Mouse (Mus musculus): ENCODE measurements around the gene Tas2r143. TPM values are rescaled to one million over a fixed set of nuclear protein-coding genes. Genes with fewer than 3 reads are reported as not detected.
A peak's percentile ranks its signal among the peaks of the same experiment; 100 is the strongest.

Gene Tas2r143
- polyA plus RNA-seq, 1 experiment from 2014 or later = not detected

DNA sequence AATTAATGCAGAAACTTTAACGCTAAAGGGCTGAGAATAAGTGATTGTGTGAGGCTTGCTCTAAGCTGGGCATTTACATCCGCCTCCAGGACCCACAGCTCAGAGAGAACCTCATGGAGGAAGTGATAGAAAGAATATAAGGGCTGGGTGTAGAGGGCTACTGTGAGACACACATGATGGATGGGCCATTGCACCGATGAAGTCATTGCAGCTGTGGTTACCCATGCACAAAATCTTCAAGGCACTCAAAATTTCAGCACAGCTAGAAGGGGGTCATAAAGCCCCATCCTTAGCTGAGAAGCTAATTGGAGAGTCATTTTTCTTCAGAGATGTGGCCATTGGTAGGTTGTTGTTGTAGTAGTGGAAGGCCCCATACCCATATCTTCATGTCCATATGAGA, 1.8 kb upstream of the Tas2r143 start:
- WGBS = 82% methylated on average over 3 of the region's 3 CpGs
- no peak for ATAC-seq (ENCODE audit: insufficient number of reproducible peaks, insufficient read depth, low FRiP score, low read depth)
- Histone ChIP-seq H3K4me2 (replicated peaks; ENCODE audit: low read depth, low read length) (no peak overlapping the region), H3K27ac (ENCODE audit: low read length) (no peak overlapping the region), H3K4me1 (ENCODE audit: control insufficient read depth, insufficient read depth, low read length) (peaks cover 8% of the 10 kb centered on the region; the same call in 1 of the 2 replicates), H3K4me3 (ENCODE audit: low read depth, low read length) (no peak overlapping the region), H3K9me3 (ENCODE audit: control insufficient read depth, low read depth, low read length) (no peaks in the 10 kb centered on the region), H3K9ac (replicated peaks; ENCODE audit: low read depth, low read length) (no peak overlapping the region), H3K27me3 (ENCODE audit: control insufficient read depth, insufficient read depth, low read length) (no peaks in the 10 kb centered on the region), H3K36me3 (ENCODE audit: control insufficient read depth, insufficient read depth, low read length) (no peaks in the 10 kb centered on the region)

GRCm38 (mm10) chr6:42398998-42399397, 1.0 kb upstream of the Tas2r143 start:
- Histone ChIP-seq H3K9me3 (ENCODE audit: control insufficient read depth, low read depth, low read length) (no peaks in the 10 kb centered on the region), H3K27me3 (ENCODE audit: control insufficient read depth, insufficient read depth, low read length) (no peaks in the 10 kb centered on the region), H3K4me3 (ENCODE audit: low read depth, low read length) (no peak overlapping the region), H3K4me1 (ENCODE audit: control insufficient read depth, insufficient read depth, low read length) (peaks cover 8% of the 10 kb centered on the region; the same call in 1 of the 2 replicates), H3K27ac (ENCODE audit: low read length) (no peak overlapping the region), H3K36me3 (ENCODE audit: control insufficient read depth, insufficient read depth, low read length) (no peaks in the 10 kb centered on the region), H3K4me2 (replicated peaks; ENCODE audit: low read depth, low read length) (no peak overlapping the region), H3K9ac (replicated peaks; ENCODE audit: low read depth, low read length) (no peak overlapping the region)
- 97% methylated on average over 1 of the region's 1 CpGs for WGBS
- no peak for ATAC-seq (ENCODE audit: insufficient number of reproducible peaks, insufficient read depth, low FRiP score, low read depth)

- no peaks in the 10 kb centered on the region for H3K36me3 ChIP-seq (ENCODE audit: control insufficient read depth, insufficient read depth, low read length)
- WGBS = 69% methylated on average over 2 of the region's 2 CpGs
- ATAC-seq (ENCODE audit: insufficient number of reproducible peaks, insufficient read depth, low FRiP score, low read depth) = no peak
Measured at GRCm38 (mm10) chr6:42405134-42405533, 5.1 kb downstream of the Tas2r143 start, which contains the start of gene Tas2r135. Gene Tas2r135 (plus strand): TSS chr6:42405434.

GRCm38 (mm10) chr6:42419443-42419842, 19.4 kb downstream of the Tas2r143 start:
- Histone ChIP-seq H3K27ac (ENCODE audit: low read length) (no peak overlapping the region), H3K27me3 (ENCODE audit: control insufficient read depth, insufficient read depth, low read length) (no peaks in the 10 kb centered on the region), H3K4me3 (ENCODE audit: low read depth, low read length) (no peak overlapping the region), H3K4me2 (replicated peaks; ENCODE audit: low read depth, low read length) (no peak overlapping the region), H3K4me1 (ENCODE audit: control insufficient read depth, insufficient read depth, low read length) (no peaks in the 10 kb centered on the region), H3K36me3 (ENCODE audit: control insufficient read depth, insufficient read depth, low read length) (no peaks in the 10 kb centered on the region), H3K9me3 (ENCODE audit: control insufficient read depth, low read depth, low read length) (no peaks in the 10 kb centered on the region), H3K9ac (replicated peaks; ENCODE audit: low read depth, low read length) (no peak overlapping the region)
- no peak for ATAC-seq (ENCODE audit: insufficient number of reproducible peaks, insufficient read depth, low FRiP score, low read depth)
- WGBS = 80% methylated on average over 2 of the region's 2 CpGs

More at GRCm38 (mm10) chr6:42405134-42405533, 5.1 kb downstream of the Tas2r143 start, which contains the start of gene Tas2r135:
- Histone ChIP-seq H3K4me1 (ENCODE audit: control insufficient read depth, insufficient read depth, low read length) (no peaks in the 10 kb centered on the region), H3K27me3 (ENCODE audit: control insufficient read depth, insufficient read depth, low read length) (no peaks in the 10 kb centered on the region), H3K4me3 (ENCODE audit: low read depth, low read length) (no peak within 1 kb of the TSS), H3K9ac (replicated peaks; ENCODE audit: low read depth, low read length) (no peak within 1 kb of the TSS), H3K27ac (ENCODE audit: low read length) (no peak within 1 kb of the TSS), H3K9me3 (ENCODE audit: control insufficient read depth, low read depth, low read length) (no peaks in the 10 kb centered on the region), H3K4me2 (replicated peaks; ENCODE audit: low read depth, low read length) (no peak within 1 kb of the TSS)

- no peak for ATAC-seq (ENCODE audit: insufficient number of reproducible peaks, insufficient read depth, low FRiP score, low read depth)
- H3K4me2 ChIP-seq (replicated peaks; ENCODE audit: low read depth, low read length) = no peak overlapping the region
- H3K36me3 ChIP-seq (ENCODE audit: control insufficient read depth, insufficient read depth, low read length) = no peaks in the 10 kb centered on the region
- no peak overlapping the region for H3K4me3 ChIP-seq (ENCODE audit: low read depth, low read length)
- no peaks in the 10 kb centered on the region for H3K4me1 ChIP-seq (ENCODE audit: control insufficient read depth, insufficient read depth, low read length)
- H3K27me3 ChIP-seq (ENCODE audit: control insufficient read depth, insufficient read depth, low read length) = no peaks in the 10 kb centered on the region
- WGBS = 82% methylated on average over 2 of the region's 2 CpGs
- H3K9ac ChIP-seq (replicated peaks; ENCODE audit: low read depth, low read length) = no peak overlapping the region
- no peak overlapping the region for H3K27ac ChIP-seq (ENCODE audit: low read length)
- H3K9me3 ChIP-seq (ENCODE audit: control insufficient read depth, low read depth, low read length) = no peaks in the 10 kb centered on the region
Measured at GRCm38 (mm10) chr6:42421439-42421838, 21.4 kb downstream of the Tas2r143 start.

DNA sequence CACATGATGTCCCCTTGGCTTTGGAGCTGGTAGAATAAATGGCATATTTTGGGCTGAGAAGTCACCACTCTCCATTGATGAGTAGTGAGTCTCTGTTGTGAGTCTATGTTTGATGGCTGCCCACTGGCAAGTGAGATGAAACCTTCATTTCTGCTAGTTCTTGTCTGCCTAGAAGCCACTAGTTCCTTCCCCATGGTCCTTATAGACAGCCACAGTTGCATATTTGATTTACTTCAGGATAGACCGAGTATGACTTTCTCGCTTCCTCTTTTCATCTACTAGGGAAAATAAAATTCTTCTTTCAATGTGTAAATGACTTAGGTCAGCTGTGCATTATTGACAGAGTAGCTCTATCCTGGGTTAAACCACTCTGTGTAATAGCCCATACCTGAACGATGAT, 24.4 kb downstream of the Tas2r143 start:
- Histone ChIP-seq H3K36me3 (ENCODE audit: control insufficient read depth, insufficient read depth, low read length) (no peaks in the 10 kb centered on the region), H3K4me1 (ENCODE audit: control insufficient read depth, insufficient read depth, low read length) (no peaks in the 10 kb centered on the region), H3K4me2 (replicated peaks; ENCODE audit: low read depth, low read length) (no peak overlapping the region), H3K9me3 (ENCODE audit: control insufficient read depth, low read depth, low read length) (no peaks in the 10 kb centered on the region), H3K4me3 (ENCODE audit: low read depth, low read length) (no peak overlapping the region), H3K27me3 (ENCODE audit: control insufficient read depth, insufficient read depth, low read length) (no peaks in the 10 kb centered on the region), H3K27ac (ENCODE audit: low read length) (no peak overlapping the region), H3K9ac (replicated peaks; ENCODE audit: low read depth, low read length) (no peak overlapping the region)
- 85% methylated on average over 3 of the region's 3 CpGs for WGBS
- ATAC-seq (ENCODE audit: insufficient number of reproducible peaks, insufficient read depth, low FRiP score, low read depth) = no peak

DNA sequence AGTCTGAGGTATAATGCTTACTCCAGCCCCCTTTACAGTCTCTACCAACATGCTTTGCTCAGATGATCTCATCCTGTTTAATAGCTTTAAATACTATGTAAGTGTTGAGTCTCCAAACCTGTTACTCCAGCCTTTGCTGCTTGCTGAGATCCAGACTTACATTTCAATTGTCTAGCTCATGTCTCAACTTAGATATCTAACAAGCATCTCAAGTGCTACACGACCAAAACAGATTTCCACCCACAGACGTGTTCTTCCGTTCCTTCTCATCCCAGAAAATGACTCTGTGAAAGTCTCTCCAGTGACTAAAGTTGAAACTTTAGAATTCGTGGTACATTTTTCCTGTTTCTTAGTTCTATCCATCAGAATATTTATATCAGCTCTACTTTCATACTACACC, 26.3 kb downstream of the Tas2r143 start:
- no peak overlapping the region for H3K4me3 ChIP-seq (ENCODE audit: low read depth, low read length)
- no peak for ATAC-seq (ENCODE audit: insufficient number of reproducible peaks, insufficient read depth, low FRiP score, low read depth)
- H3K9me3 ChIP-seq (ENCODE audit: control insufficient read depth, low read depth, low read length) = no peaks in the 10 kb centered on the region
- no peak overlapping the region for H3K4me2 ChIP-seq (replicated peaks; ENCODE audit: low read depth, low read length)
- H3K27ac ChIP-seq (ENCODE audit: low read length) = no peak overlapping the region
- no peaks in the 10 kb centered on the region for H3K4me1 ChIP-seq (ENCODE audit: control insufficient read depth, insufficient read depth, low read length)
- no peak overlapping the region for H3K9ac ChIP-seq (replicated peaks; ENCODE audit: low read depth, low read length)
- 84% methylated on average over 4 of the region's 4 CpGs for WGBS
- no peaks in the 10 kb centered on the region for H3K27me3 ChIP-seq (ENCODE audit: control insufficient read depth, insufficient read depth, low read length)
- no peaks in the 10 kb centered on the region for H3K36me3 ChIP-seq (ENCODE audit: control insufficient read depth, insufficient read depth, low read length)

DNA sequence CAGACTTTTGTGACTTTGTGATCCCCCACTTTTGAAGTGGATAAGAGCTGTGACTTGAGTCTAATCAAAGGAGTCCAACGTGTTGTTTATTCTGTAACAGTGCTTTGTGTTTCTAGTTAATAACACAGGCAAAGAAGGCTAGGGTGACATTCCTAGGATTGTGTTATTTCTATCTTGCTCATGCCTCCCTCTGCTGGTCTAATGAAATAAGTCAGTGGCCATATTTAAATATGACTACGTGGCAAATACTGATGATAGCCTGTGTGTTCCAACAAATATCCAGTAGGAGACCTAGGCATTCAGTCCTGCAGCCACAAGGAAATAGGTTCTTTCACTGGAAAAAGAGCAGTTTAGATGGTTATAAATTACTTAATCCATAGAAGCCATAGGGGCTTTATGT, 33.5 kb downstream of the Tas2r143 start:
- H3K4me3 ChIP-seq (ENCODE audit: low read depth, low read length) = no peak overlapping the region
- H3K9me3 ChIP-seq (ENCODE audit: control insufficient read depth, low read depth, low read length) = no peaks in the 10 kb centered on the region
- H3K27ac ChIP-seq (ENCODE audit: low read length) = no peak overlapping the region
- 66% methylated on average over 2 of the region's 2 CpGs for WGBS
- H3K36me3 ChIP-seq (ENCODE audit: control insufficient read depth, insufficient read depth, low read length) = no peaks in the 10 kb centered on the region
- H3K9ac ChIP-seq (replicated peaks; ENCODE audit: low read depth, low read length) = no peak overlapping the region
- H3K4me1 ChIP-seq (ENCODE audit: control insufficient read depth, insufficient read depth, low read length) = no peaks in the 10 kb centered on the region
- ATAC-seq (ENCODE audit: insufficient number of reproducible peaks, insufficient read depth, low FRiP score, low read depth) = no peak
- no peaks in the 10 kb centered on the region for H3K27me3 ChIP-seq (ENCODE audit: control insufficient read depth, insufficient read depth, low read length)
- H3K4me2 ChIP-seq (replicated peaks; ENCODE audit: low read depth, low read length) = no peak overlapping the region

DNA sequence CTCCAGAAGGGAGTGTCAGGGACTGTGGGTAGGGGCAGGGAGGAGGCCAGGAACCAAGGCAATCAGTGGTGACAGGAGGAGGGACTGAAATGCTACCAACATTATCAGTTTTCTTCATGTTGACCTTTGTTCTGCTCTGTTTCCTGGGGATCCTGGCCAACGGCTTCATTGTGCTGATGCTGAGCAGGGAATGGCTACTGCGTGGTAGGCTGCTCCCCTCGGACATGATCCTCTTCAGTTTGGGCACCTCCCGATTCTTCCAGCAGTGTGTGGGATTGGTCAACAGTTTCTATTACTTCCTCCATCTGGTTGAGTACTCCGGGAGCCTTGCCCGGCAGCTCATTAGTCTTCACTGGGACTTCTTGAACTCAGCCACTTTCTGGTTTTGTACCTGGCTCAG, 34.4 kb downstream of the Tas2r143 start, which contains the start of gene Tas2r126:
Tas2r126 (plus strand) TSS at position 90 of the 400 bp plus-strand sequence.
- Histone ChIP-seq H3K4me2 (replicated peaks; ENCODE audit: low read depth, low read length) (no peak within 1 kb of the TSS), H3K9me3 (ENCODE audit: control insufficient read depth, low read depth, low read length) (no peaks in the 10 kb centered on the region), H3K4me3 (ENCODE audit: low read depth, low read length) (no peak within 1 kb of the TSS), H3K36me3 (ENCODE audit: control insufficient read depth, insufficient read depth, low read length) (no peaks in the 10 kb centered on the region), H3K27me3 (ENCODE audit: control insufficient read depth, insufficient read depth, low read length) (no peaks in the 10 kb centered on the region), H3K27ac (ENCODE audit: low read length) (no peak within 1 kb of the TSS), H3K9ac (replicated peaks; ENCODE audit: low read depth, low read length) (no peak within 1 kb of the TSS), H3K4me1 (ENCODE audit: control insufficient read depth, insufficient read depth, low read length) (no peaks in the 10 kb centered on the region)
- 68% methylated on average over 6 of the region's 6 CpGs for WGBS
- peak; percentile 56; the same call in 1 of the 2 replicates for ATAC-seq (ENCODE audit: insufficient number of reproducible peaks, insufficient read depth, low FRiP score, low read depth)
